Comparison of ENCODE assay signal across 34 mouse cellular contexts in the genomic region with DNA sequence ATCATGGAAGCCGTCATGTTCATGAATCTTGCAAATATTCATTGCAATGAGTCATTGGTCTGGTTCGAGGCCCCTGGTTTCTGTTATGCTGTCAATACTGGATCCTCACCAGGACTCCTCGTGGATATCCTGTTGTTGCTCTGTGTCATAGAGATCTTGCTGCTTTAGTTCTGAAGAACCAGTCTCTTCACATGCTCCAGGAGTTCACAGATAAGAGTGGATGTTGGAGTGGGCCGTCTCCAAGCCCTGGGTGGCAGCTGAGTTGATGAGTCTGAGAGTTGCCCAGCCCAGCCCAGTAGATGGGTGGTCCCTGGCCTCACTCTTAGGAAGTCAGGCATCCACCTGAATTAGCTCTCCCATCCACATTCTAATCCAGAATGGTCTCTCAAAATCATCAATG. TPM values are rescaled to one million over a fixed set of nuclear protein-coding genes. Genes with fewer than 3 reads are reported as not detected.
"Had no signal": no experiment of that assay in that cellular context is flagged by ENCODE, and none has a peak within 500 bp of the region (broad histone marks: within the 10 kb centered on the region; RNA-seq: fewer than 3 reads in every experiment).

No protein-coding gene starts in this region.

- H3K27ac ChIP-seq: embryonic facial prominence, embryonic 10.5 days; embryonic facial prominence, embryonic 12.5 days; embryonic facial prominence, embryonic 13.5 days; embryonic facial prominence, embryonic 15.5 days; forebrain, embryonic 10.5 days; forebrain, embryonic 12.5 days; forebrain, embryonic 13.5 days; forebrain, embryonic 15.5 days; gastrocnemius, adult 2 months had no signal

- H3K27me3 ChIP-seq: embryonic facial prominence, embryonic 12.5 days; embryonic facial prominence, embryonic 13.5 days; embryonic facial prominence, embryonic 15.5 days; forebrain, embryonic 12.5 days; forebrain, embryonic 13.5 days; forebrain, embryonic 15.5 days had no signal

- DNase-seq: cerebellum, adult 2 months; cerebellum, adult 8-10 months; cerebellum, adult 9-10 months; cerebellum, adult 9-11 months; cerebellum, postnatal 10 days; cerebellum, postnatal 14 days; cerebellum, postnatal 25 days; cerebellum, postnatal 36 days; embryo, embryonic 11 days; forebrain, postnatal 0 days; gastrocnemius, adult 2 months; gastrocnemius, postnatal 10 days; gastrocnemius, postnatal 14 days; gastrocnemius, postnatal 25 days; gastrocnemius, postnatal 36 days; heart, adult 18-20 months had no signal

- ATAC-seq: forebrain, embryonic 13.5 days; forebrain, embryonic 14.5 days; forebrain, embryonic 15.5 days; forebrain, embryonic 16.5 days; forebrain, postnatal 0 days had no signal

- H3K4me2 ChIP-seq: embryonic facial prominence, embryonic 12.5 days; embryonic facial prominence, embryonic 13.5 days; embryonic facial prominence, embryonic 15.5 days; forebrain, embryonic 12.5 days; forebrain, embryonic 13.5 days; forebrain, embryonic 15.5 days had no signal

- H3K9me3 ChIP-seq: embryonic facial prominence, embryonic 10.5 days; embryonic facial prominence, embryonic 12.5 days; embryonic facial prominence, embryonic 13.5 days; embryonic facial prominence, embryonic 15.5 days; forebrain, embryonic 12.5 days; forebrain, embryonic 13.5 days; forebrain, embryonic 15.5 days had no signal

- H3K4me1 ChIP-seq: embryonic facial prominence, embryonic 10.5 days; embryonic facial prominence, embryonic 12.5 days; embryonic facial prominence, embryonic 13.5 days; embryonic facial prominence, embryonic 15.5 days; forebrain, embryonic 10.5 days; forebrain, embryonic 12.5 days; forebrain, embryonic 13.5 days; forebrain, embryonic 15.5 days had no signal

- H3K36me3 ChIP-seq: embryonic facial prominence, embryonic 12.5 days; embryonic facial prominence, embryonic 13.5 days; embryonic facial prominence, embryonic 15.5 days; forebrain, embryonic 15.5 days had no signal

- H3K9ac ChIP-seq: embryonic facial prominence, embryonic 12.5 days; embryonic facial prominence, embryonic 13.5 days; embryonic facial prominence, embryonic 15.5 days; forebrain, embryonic 12.5 days; forebrain, embryonic 13.5 days; forebrain, embryonic 15.5 days; forebrain, postnatal 0 days had no signal

- H3K4me3 ChIP-seq: embryonic facial prominence, embryonic 10.5 days; embryonic facial prominence, embryonic 12.5 days; embryonic facial prominence, embryonic 13.5 days; embryonic facial prominence, embryonic 15.5 days; erythroblast, embryonic 14.5 days; forebrain, embryonic 10.5 days; forebrain, embryonic 12.5 days; forebrain, embryonic 13.5 days; forebrain, embryonic 15.5 days; gastrocnemius, adult 2 months had no signal

RNA-seq across cellular contexts. Expression of gene Gm5129, which starts 50.7 kb away (rescaled TPM):
- total RNA-seq: forebrain, postnatal 0 days; gastrocnemius, adult 2 months; gastrocnemius, adult 8-10 months; gastrocnemius, postnatal 10 days; gastrocnemius, postnatal 14 days; gastrocnemius, postnatal 25 days; gastrocnemius, postnatal 36 days; gastrocnemius, postnatal 4 days; heart, adult 8-10 months had no signal
- polyA plus RNA-seq: cortical plate, adult 2 months; embryonic facial prominence, embryonic 10.5 days; embryonic facial prominence, embryonic 11.5 days; embryonic facial prominence, embryonic 12.5 days; embryonic facial prominence, embryonic 13.5 days; embryonic facial prominence, embryonic 15.5 days; erythroblast, embryonic 14.5 days; forebrain, embryonic 10.5 days; forebrain, embryonic 11.5 days; forebrain, embryonic 12.5 days; forebrain, embryonic 13.5 days; forebrain, embryonic 14.5 days; forebrain, embryonic 15.5 days; forebrain, embryonic 16.5 days; forebrain, postnatal 0 days; frontal cortex, adult 2 months had no signal
